ENCODE assay signal across 8 mouse cellular contexts in the genomic region with DNA sequence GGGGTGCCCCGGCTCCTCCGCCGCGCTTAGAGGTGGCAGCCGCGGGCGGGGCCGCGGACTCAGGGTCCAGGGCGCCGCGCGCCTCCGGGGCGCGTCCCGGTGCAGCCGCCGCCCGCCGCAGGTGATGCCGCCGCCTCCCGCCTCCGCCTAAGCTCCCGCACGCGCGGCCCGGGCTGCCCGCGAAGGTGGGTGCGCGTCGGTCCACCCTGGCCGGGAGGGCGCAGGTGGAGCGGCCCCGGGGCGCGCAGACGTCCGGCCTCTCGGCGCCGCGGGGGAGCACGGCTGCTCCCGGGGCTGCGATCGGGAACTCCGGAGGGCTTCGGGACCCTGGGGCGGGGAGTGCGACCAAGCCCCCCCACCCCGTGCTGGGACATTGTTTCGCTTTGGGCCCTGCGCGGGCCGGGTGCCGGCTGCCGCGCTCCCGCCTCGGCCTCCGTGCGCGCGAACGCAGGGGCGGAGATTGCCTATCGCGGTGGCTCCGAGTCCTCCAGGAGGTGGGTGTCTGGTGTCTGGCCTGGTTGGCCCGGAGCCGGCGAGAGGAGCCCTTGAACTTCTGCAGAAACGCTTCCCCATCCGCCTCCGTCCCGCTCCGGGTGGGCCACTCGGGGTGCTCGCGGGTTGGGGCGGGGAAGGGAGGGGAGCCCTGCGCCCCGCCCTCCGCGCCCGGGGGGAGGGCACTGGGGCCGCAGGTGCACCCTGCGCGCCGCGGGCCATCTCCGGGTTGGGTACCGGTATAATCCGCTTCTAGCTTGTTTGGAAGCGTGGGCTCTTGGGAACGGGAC. TPM values are rescaled to one million over a fixed set of nuclear protein-coding genes. Genes with fewer than 3 reads are reported as not detected.
DNase-seq lines count a peak whose midpoint lies in the region; ATAC-seq and TF ChIP-seq lines count a peak whose summit lies in the region.

No protein-coding gene starts in this region.

- TF ChIP-seq CTCF in midbrain, postnatal 0 days (IDR thresholded peaks at IDR 0.05): no peak
- TF ChIP-seq CTCF in spleen, adult 2 months (IDR thresholded peaks at IDR 0.05; ENCODE audit: extremely low read depth, insufficient read depth, insufficient read length, insufficient replicate concordance): no peak

- peak; percentile 52 for ATAC-seq in embryonic facial prominence, embryonic 15.5 days (ENCODE audit: insufficient number of reproducible peaks, low FRiP score, low TSS enrichment, low read depth)
- peak; percentile 64 for ATAC-seq in midbrain, postnatal 0 days (ENCODE audit: low FRiP score)

- peak overlapping the region; percentile 89 for H3K27ac ChIP-seq in embryonic facial prominence, embryonic 15.5 days (replicated peaks)
- H3K27ac ChIP-seq in midbrain, postnatal 0 days (ENCODE audit: low read depth, low read length): peak overlapping the region; percentile 96
- peak overlapping the region; percentile 88 for H3K27ac ChIP-seq in spleen, adult 2 months (ENCODE audit: insufficient read depth, low read length)

- no peak for TF ChIP-seq POLR2A in spleen, adult 2 months (IDR thresholded peaks at IDR 0.05; ENCODE audit: low read depth, low read length)

- no peaks in the 10 kb centered on the region for H3K36me3 ChIP-seq in embryonic facial prominence, embryonic 15.5 days
- no peaks in the 10 kb centered on the region for H3K36me3 ChIP-seq in midbrain, postnatal 0 days (ENCODE audit: insufficient read depth, low read length)
- H3K36me3 ChIP-seq in spleen, adult 2 months (ENCODE audit: control insufficient read depth, insufficient read depth, low read length): no peaks in the 10 kb centered on the region

- DNase-seq in A20 (ENCODE audit: low read depth, low spot score) (peak; percentile 97), liver (peak; percentile 76)
- peak; percentile 52 to 83 for DNase-seq in adrenal gland, postnatal 4 days (ENCODE audit: low spot score in 2 of 2)
- DNase-seq in heart, adult 9 months (ENCODE audit: low spot score in 2 of 2): peak; percentile 65 to 76
- peak; percentile 87 for DNase-seq in kidney, adult 9 months
- DNase-seq in midbrain, postnatal 0 days (ENCODE audit: low spot score): peak; percentile 68
- DNase-seq in spleen, adult 2 months (ENCODE audit: low read depth in 1 of 2, low spot score in 2 of 2): peak; percentile 79 to 86

- no peaks in the 10 kb centered on the region for H3K27me3 ChIP-seq in embryonic facial prominence, embryonic 15.5 days
- H3K27me3 ChIP-seq in midbrain, postnatal 0 days (ENCODE audit: insufficient read depth, low read length): no peaks in the 10 kb centered on the region
- no peaks in the 10 kb centered on the region for H3K27me3 ChIP-seq in spleen, adult 2 months (ENCODE audit: control insufficient read depth, insufficient read depth, low read length)

- H3K4me2 ChIP-seq in embryonic facial prominence, embryonic 15.5 days (replicated peaks): peak overlapping the region; percentile 95
- peak overlapping the region; percentile 82 for H3K4me2 ChIP-seq in midbrain, postnatal 0 days (ENCODE audit: low read depth, low read length, poor library complexity, severe bottlenecking)

- H3K4me3 ChIP-seq in embryonic facial prominence, embryonic 15.5 days (replicated peaks): peak overlapping the region; percentile 84
- peak overlapping the region; percentile 96 for H3K4me3 ChIP-seq in midbrain, postnatal 0 days (ENCODE audit: low read depth, low read length)
- peak overlapping the region; percentile 74 for H3K4me3 ChIP-seq in spleen, adult 2 months (ENCODE audit: extremely low read depth, insufficient read depth, insufficient read length)

- no peaks in the 10 kb centered on the region for H3K9me3 ChIP-seq in embryonic facial prominence, embryonic 15.5 days (replicated peaks)
- no peaks in the 10 kb centered on the region for H3K9me3 ChIP-seq in midbrain, postnatal 0 days (ENCODE audit: low read length)

- under 1% methylated on average over 100 of the region's 101 CpGs for WGBS in embryonic facial prominence, embryonic 15.5 days
- under 1% methylated on average over 66 of the region's 101 CpGs for WGBS in midbrain, postnatal 0 days
- WGBS in spleen, adult 2 months: under 1% methylated on average over 93 of the region's 101 CpGs

- H3K9ac ChIP-seq in embryonic facial prominence, embryonic 15.5 days: peak overlapping the region; percentile 82
- H3K9ac ChIP-seq in midbrain, postnatal 0 days (replicated peaks; ENCODE audit: low read length, poor library complexity, severe bottlenecking): peak overlapping the region; percentile 100

- peaks cover 42% of the 10 kb centered on the region for H3K4me1 ChIP-seq in embryonic facial prominence, embryonic 15.5 days
- H3K4me1 ChIP-seq in midbrain, postnatal 0 days (ENCODE audit: insufficient read depth, low read length): peaks cover 12% of the 10 kb centered on the region; the same call in 1 of the 2 replicates
- H3K4me1 ChIP-seq in spleen, adult 2 months (ENCODE audit: control insufficient read depth, insufficient read depth, insufficient read length): peaks cover 7% of the 10 kb centered on the region

RNA-seq across cellular contexts. Expression of gene Lrrc8d, which starts 0.5 kb away (rescaled TPM):
- total RNA-seq in adrenal gland, postnatal 4 days (2021): 10 to 100 TPM; 83.9 to 89.6 TPM
- 15.9 and 17.7 TPM in 2 replicates for polyA plus RNA-seq in embryonic facial prominence, embryonic 15.5 days (2015; fragmentation: Nextera tagmentation; extraction: Ambion mirVana)
- total RNA-seq in midbrain, postnatal 0 days (2014; rRNA removed): 18.5 and 19.1 TPM in 2 replicates
- 30.1 and 30.4 TPM in 2 replicates for polyA plus RNA-seq in midbrain, postnatal 0 days (2015; fragmentation: Nextera tagmentation; extraction: Ambion mirVana)
- polyA plus RNA-seq in spleen, adult 2 months (2012; rRNA removed): 5.2 and 6.4 TPM in 2 replicates

Comparison
In these comparisons a context has a peak if more than half of its experiments do, and no peak if none do; other contexts are left out.
1. Peak in every context shown above with its lines: DNase-seq, ATAC-seq, H3K4me3 ChIP-seq and H3K27ac ChIP-seq.